Mouse (Mus musculus): ENCODE results near the gene Tfeb.

Gene Tfeb

GRCm38 (mm10) chr17:47831161-47831560 lies 94.3 kb downstream of the Tfeb start:
- in situ Hi-C loops (cut with MboI, MseI) = no loop called here

- in situ Hi-C loops (cut with MboI, MseI) = no loop called here
These were observed 94.9 kb downstream of the Tfeb start for GRCm38 (mm10) chr17:47831772-47832171.

DNA sequence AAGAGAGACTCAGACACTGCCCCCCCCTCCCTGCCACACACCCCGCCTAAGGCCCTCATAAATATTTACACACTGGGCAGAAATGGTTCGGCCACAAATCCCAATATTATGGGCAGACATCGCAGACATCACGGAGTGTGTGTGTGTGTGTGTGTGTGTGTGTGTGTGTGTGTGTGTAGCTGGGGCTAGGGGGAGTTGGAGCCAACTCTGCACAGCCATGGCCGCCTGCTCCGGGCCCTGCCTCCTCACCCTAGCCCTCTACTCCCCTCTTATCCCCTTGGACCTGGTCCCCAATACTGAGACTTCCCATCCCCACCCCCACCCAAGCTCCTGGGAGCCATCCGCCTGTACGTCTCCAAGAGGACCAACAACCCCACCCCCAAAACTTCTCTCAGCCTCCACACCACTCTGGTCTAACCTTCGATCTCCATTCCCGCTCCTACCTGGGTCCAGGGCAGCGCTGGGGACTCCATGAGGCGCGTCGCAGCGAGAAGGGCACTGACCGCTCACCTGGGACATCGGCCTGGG lies 95.7 kb downstream of the Tfeb start:
- in situ Hi-C loops (cut with MboI, MseI) = no loop called here

GRCm38 (mm10) chr17:47833029-47833627 lies 96.3 kb downstream of the Tfeb start:
- in situ Hi-C loops (cut with MboI, MseI) = no loop called here

GRCm38 (mm10) chr17:47833628-47834481 lies 97.0 kb downstream of the Tfeb start:
- in situ Hi-C loops (cut with MboI, MseI) = no loop called here

- in situ Hi-C loops (cut with MboI, MseI) = no loop called here
These were observed 97.6 kb downstream of the Tfeb start, which contains the start of gene Mdfi for GRCm38 (mm10) chr17:47834482-47834767. Gene Mdfi, minus strand, starts transcription at chr17:47834691.

DNA sequence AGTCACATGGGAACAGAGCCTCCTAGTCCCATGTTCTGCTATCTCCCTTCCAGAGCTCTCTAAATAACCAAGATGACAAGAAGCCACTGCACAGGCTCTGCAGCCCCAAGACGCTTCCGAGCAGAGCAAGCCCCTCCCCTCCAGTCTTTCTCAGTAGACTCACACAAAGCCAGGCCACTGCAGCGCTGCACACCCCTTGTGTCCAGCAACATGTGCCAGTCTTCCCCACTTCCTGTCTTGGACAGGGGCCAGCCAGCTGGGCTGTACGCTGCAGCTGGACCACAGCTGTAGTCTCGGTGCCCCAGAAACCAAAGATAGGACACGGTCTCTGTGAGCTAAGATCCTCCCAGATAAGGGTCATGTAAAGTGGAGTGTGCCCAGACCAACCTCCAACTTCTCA lies 101.0 kb downstream of the Tfeb start:
- in situ Hi-C loops (cut with MboI, MseI) = no loop called here

DNA sequence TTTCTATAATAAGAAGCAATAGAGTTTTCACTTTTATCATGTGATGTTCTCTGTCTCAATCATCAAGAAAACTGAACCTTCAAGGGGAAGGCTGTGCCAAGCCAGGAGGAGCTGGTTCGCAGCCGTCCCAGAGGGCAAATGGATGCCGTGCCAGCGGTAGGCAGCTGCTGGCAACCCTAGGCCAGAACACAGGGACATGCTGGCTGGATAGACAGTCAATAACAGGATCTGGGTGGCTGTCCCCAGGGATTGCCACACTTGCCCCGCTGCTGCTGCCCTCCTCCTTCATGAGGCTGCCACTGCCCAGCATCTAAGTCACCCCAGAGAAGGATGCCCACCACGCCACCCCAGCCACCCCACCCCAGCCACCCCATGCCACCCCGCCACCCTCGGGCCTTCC lies 104.7 kb downstream of the Tfeb start:
- in situ Hi-C loops (cut with MboI, MseI) = no loop called here

Measured in T-helper 17 cell (primary cell).